Mouse (Mus musculus): Measurements from ENCODE around the gene Ppm1n.

DNA sequence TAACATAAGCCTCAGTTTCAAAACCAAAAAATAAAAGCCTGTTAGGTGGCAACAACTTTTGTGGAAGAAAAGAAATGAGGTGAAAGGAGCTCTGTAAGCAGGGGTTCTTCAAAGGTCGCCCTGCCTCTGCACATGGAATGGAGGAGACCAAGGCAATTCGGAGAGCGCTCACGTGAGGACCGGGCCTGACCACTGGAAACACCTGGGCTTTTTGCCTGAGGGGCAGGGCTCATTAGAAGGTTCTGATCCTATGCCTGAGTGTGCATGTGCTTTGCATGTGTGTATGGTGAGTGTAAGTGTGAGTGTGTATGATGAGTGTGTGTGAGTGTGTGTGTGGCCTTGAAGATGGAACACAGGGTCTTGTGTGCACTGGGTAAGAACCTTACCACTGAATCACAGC lies 49.0 kb downstream of the Ppm1n start:
- TF ChIP-seq CTCF (IDR thresholded peaks at IDR 0.05; ENCODE audit: low read depth) (no peak), EP300 (IDR thresholded peaks at IDR 0.05; ENCODE audit: low read depth) (no peak)
